Mouse (Mus musculus) ES-Bruce4 (cell line): ENCODE measurements around the gene Elp4.

ENCODE experiments used
- CTCF ChIP-seq: IDR thresholded peaks from one replicate; pipeline ENCODE4 v1.8.1; 2011; ENCODE audit warnings: low read depth, low read length
- EP300 ChIP-seq: IDR thresholded peaks from 2 replicates; pipeline ENCODE4 v1.6.1; 2011; ENCODE audit warnings: low read depth, low read length; ENCODE audit not compliant: insufficient read depth
- POLR2A ChIP-seq: IDR thresholded peaks from one replicate; pipeline ENCODE4 v1.8.1; 2011; ENCODE audit warnings: low read length; ENCODE audit not compliant: insufficient read depth

DNA sequence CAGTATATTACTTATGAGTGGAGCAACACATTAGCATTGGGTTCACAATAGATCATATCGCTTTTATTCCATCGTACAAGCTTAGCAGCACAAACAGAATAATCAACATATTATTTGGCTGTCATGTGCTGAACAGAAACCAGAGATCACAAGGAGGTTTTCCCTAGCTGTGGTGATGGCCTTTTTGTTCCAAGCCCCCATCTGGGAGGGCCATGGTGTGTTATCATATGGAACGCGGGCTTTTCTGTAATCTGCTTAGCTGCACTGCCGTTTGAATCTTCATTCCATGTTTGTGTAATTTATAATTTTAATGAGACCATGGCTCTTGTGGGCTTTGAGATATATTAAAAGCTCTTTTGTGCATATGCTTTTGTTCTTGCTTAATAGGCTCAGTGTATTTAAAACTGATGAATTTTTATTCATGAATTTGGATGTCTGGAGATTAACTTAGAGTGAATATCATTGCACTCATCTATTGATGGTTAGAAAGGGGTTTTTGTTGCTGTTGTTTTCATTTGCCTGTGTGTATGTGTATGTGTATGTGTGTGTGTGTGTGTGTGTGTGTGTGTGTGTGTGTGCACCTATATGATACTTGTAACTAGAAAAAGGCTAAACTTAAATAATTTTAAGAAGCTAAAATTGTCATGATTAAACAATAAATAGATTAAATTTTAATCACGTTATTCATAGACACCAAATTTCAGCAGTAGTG is 9.4 kb upstream of the Elp4 start:
- TF ChIP-seq CTCF (no peak), EP300 (no peak), POLR2A (no peak)
